In the genomic region with DNA sequence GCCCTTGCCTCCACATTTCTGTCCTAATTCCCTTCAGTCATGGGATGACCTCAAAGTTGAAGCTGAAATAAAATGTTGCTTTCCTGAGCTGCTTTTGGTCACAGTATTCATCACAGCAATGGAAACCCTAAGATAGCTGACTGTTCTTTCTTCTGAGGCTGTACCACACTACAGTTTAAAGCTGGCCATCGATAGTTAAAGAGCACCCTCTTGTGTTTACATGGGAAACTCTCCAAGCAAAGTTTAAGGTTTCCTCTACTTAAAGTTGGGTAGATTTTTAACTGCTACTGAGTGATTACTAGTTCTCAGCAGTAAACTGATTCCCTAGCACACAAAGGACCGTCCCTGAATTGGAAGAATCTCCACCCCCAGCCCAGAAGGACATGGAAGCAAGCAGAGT, we compare ENCODE assay signal across 9 mouse cellular contexts. TPM values are rescaled to one million over a fixed set of nuclear protein-coding genes. Genes with fewer than 3 reads are reported as not detected.
A peak's percentile ranks its signal among the peaks of the same experiment; 100 is the strongest.
DNase-seq lines count a peak whose midpoint lies in the region; ATAC-seq and TF ChIP-seq lines count a peak whose summit lies in the region.
"Had no signal": no experiment of that assay in that cellular context is flagged by ENCODE, and none has a peak within 500 bp of the region (broad histone marks: within the 10 kb centered on the region; RNA-seq: fewer than 3 reads in every experiment).

No protein-coding gene starts in this region.

- no peaks in the 10 kb centered on the region for H3K4me1 ChIP-seq in liver, adult 2 months (ENCODE audit: control insufficient read depth, insufficient read depth, low read length)
- no peaks in the 10 kb centered on the region for H3K4me1 ChIP-seq in liver, embryonic 11.5 days (replicated peaks; ENCODE audit: control insufficient read depth, insufficient read depth, low read length)
- H3K4me1 ChIP-seq in embryonic facial prominence, embryonic 14.5 days (ENCODE audit: control insufficient read depth, insufficient read depth, low read length), result no peaks in the 10 kb centered on the region
- H3K4me1 ChIP-seq: midbrain, embryonic 12.5 days had no signal

- no peaks in the 10 kb centered on the region for H3K27me3 ChIP-seq in liver, adult 2 months (ENCODE audit: control insufficient read depth, insufficient read depth, low read length)
- no peaks in the 10 kb centered on the region for H3K27me3 ChIP-seq in liver, embryonic 11.5 days (replicated peaks; ENCODE audit: control insufficient read depth, insufficient read depth, low read length)
- no peaks in the 10 kb centered on the region for H3K27me3 ChIP-seq in embryonic facial prominence, embryonic 14.5 days (replicated peaks; ENCODE audit: control insufficient read depth, insufficient read depth, low read length)

- WGBS in liver, adult 2 months, result 16% methylated on average over 2 of the region's 2 CpGs
- 63% methylated on average over 2 of the region's 2 CpGs for WGBS in liver, embryonic 11.5 days
- WGBS in embryonic facial prominence, embryonic 14.5 days, result 64% methylated on average over 2 of the region's 2 CpGs

- H3K9ac ChIP-seq in liver, adult 2 months (ENCODE audit: low read depth, low read length), result no peak overlapping the region
- H3K9ac ChIP-seq in liver, embryonic 11.5 days (ENCODE audit: low read depth, low read length), result no peak overlapping the region
- no peak overlapping the region for H3K9ac ChIP-seq in embryonic facial prominence, embryonic 14.5 days (ENCODE audit: low read depth, low read length)
- H3K9ac ChIP-seq: midbrain, embryonic 12.5 days had no signal

- no peaks in the 10 kb centered on the region for H3K79me2 ChIP-seq in liver, adult 2 months (ENCODE audit: control insufficient read depth, insufficient read depth, low read length)

- peak; percentile 48 for DNase-seq in liver, adult 2 months (ENCODE audit: extremely low read depth, low read depth, low spot score)
- no peak for DNase-seq in liver, embryonic 11.5 days (ENCODE audit: low spot score)
- DNase-seq in MN1 (ENCODE audit: low spot score), result peak; percentile 62
- peak; percentile 30 for DNase-seq in embryonic facial prominence, embryonic 14.5 days (ENCODE audit: low spot score)
- DNase-seq in naive thymus-derived CD4-positive, alpha-beta T cell, adult 2 months (ENCODE audit: low read depth), result peak; percentile 83
- no peak for DNase-seq in left cerebral cortex, adult 18-20 months (ENCODE audit: low spot score in 2 of 2)
- DNase-seq in natural killer cell, adult 2 months (ENCODE audit: low spot score in 2 of 2), result no peak
- DNase-seq in gastrocnemius, adult 8-10 months (ENCODE audit: low spot score in 2 of 2), result no peak

- peak; percentile 42 for TF ChIP-seq CTCF in liver, adult 2 months (IDR thresholded peaks at IDR 0.05; ENCODE audit: low read depth, low read length)

- no peaks in the 10 kb centered on the region for H3K9me3 ChIP-seq in liver, embryonic 11.5 days (ENCODE audit: control insufficient read depth, low read length)
- no peaks in the 10 kb centered on the region for H3K9me3 ChIP-seq in embryonic facial prominence, embryonic 14.5 days (ENCODE audit: control insufficient read depth, low read length)
- H3K9me3 ChIP-seq: midbrain, embryonic 12.5 days had no signal

- no peak for TF ChIP-seq POLR2A in liver, adult 2 months (IDR thresholded peaks at IDR 0.05; ENCODE audit: extremely low read depth, insufficient read depth, low read length)

- no peak overlapping the region for H3K27ac ChIP-seq in liver, adult 2 months (replicated peaks; ENCODE audit: insufficient read depth, low read depth, low read length)
- no peak overlapping the region for H3K27ac ChIP-seq in liver, embryonic 11.5 days (ENCODE audit: low read depth, low read length)
- no peak overlapping the region for H3K27ac ChIP-seq in embryonic facial prominence, embryonic 14.5 days (replicated peaks; ENCODE audit: low read depth, low read length)
- H3K27ac ChIP-seq: midbrain, embryonic 12.5 days had no signal

- H3K4me2 ChIP-seq in liver, embryonic 11.5 days, result no peak overlapping the region
- no peak overlapping the region for H3K4me2 ChIP-seq in embryonic facial prominence, embryonic 14.5 days (ENCODE audit: low read depth, low read length)
- H3K4me2 ChIP-seq: midbrain, embryonic 12.5 days had no signal

- H3K4me3 ChIP-seq in liver, adult 2 months (ENCODE audit: insufficient read depth, low read depth, low read length), result no peak overlapping the region
- no peak overlapping the region for H3K4me3 ChIP-seq in liver, embryonic 11.5 days (ENCODE audit: low read depth, low read length)
- H3K4me3 ChIP-seq in embryonic facial prominence, embryonic 14.5 days (ENCODE audit: low read depth, low read length), result no peak overlapping the region
- H3K4me3 ChIP-seq: midbrain, embryonic 12.5 days had no signal

- peaks cover 16% of the 10 kb centered on the region for H3K36me3 ChIP-seq in liver, adult 2 months (ENCODE audit: control insufficient read depth, insufficient read depth, low read length)
- peaks cover 47% of the 10 kb centered on the region for H3K36me3 ChIP-seq in liver, embryonic 11.5 days (ENCODE audit: control insufficient read depth, insufficient read depth, low read length)
- peaks cover 80% of the 10 kb centered on the region for H3K36me3 ChIP-seq in embryonic facial prominence, embryonic 14.5 days (ENCODE audit: control insufficient read depth, insufficient read depth, low read length)

- ATAC-seq in liver, embryonic 11.5 days (replicated peaks; ENCODE audit: low FRiP score), result no peak
- no peak for ATAC-seq in embryonic facial prominence, embryonic 14.5 days (ENCODE audit: low read depth)

RNA-seq across cellular contexts. Expression of a gene that starts 13.9 kb away (rescaled TPM):
- 15.8 and 16.1 TPM in 2 replicates for total RNA-seq in liver, adult 2 months (2014; rRNA removed)
- 11.5 and 25.8 TPM in 2 replicates for polyA plus RNA-seq in liver, adult 2 months (2012; rRNA removed)
- 267 and 287 TPM in 2 replicates for polyA plus RNA-seq in liver, embryonic 11.5 days (2014; fragmentation: Nextera tagmentation; extraction: Ambion mirVana)
- 232 and 287 TPM in 2 replicates for polyA plus RNA-seq in embryonic facial prominence, embryonic 14.5 days (2014; fragmentation: Nextera tagmentation; extraction: Ambion mirVana)
- 100 to 1,000 TPM; 114 to 119 TPM for total RNA-seq in left cerebral cortex, adult 18-20 months (2021)
- total RNA-seq in gastrocnemius, adult 8-10 months (2022), result 10 to 100 TPM; 25.0 to 30.6 (median 26.9) TPM

RNA-seq across cellular contexts. Expression of a gene that starts 27.0 kb away (rescaled TPM):
- total RNA-seq in liver, adult 2 months (2014; rRNA removed), result 5.2 and 7.5 TPM in 2 replicates
- 11.1 and 14.3 TPM in 2 replicates for polyA plus RNA-seq in liver, adult 2 months (2012; rRNA removed)
- polyA plus RNA-seq in liver, embryonic 11.5 days (2014; fragmentation: Nextera tagmentation; extraction: Ambion mirVana), result 14.1 and 18.6 TPM in 2 replicates
- polyA plus RNA-seq in embryonic facial prominence, embryonic 14.5 days (2014; fragmentation: Nextera tagmentation; extraction: Ambion mirVana), result 12.1 and 13.3 TPM in 2 replicates
- 10 to 100 TPM; 52.7 to 60.7 TPM for total RNA-seq in left cerebral cortex, adult 18-20 months (2021)
- 10 to 100 TPM; 23.1 to 28.9 (median 26.7) TPM for total RNA-seq in gastrocnemius, adult 8-10 months (2022)

Comparison
In these comparisons a context has a peak if more than half of its experiments do, and no peak if none do; other contexts are left out.
1. DNase-seq: peak in liver, adult 2 months (single experiment), MN1 (single experiment), embryonic facial prominence, embryonic 14.5 days (single experiment) and naive thymus-derived CD4-positive, alpha-beta T cell, adult 2 months (single experiment); none in liver, embryonic 11.5 days (single experiment), left cerebral cortex, adult 18-20 months (0 of 2), natural killer cell, adult 2 months (0 of 2) and gastrocnemius, adult 8-10 months (0 of 2).